Mouse (Mus musculus) brain, embryonic 14.5 days (tissue): ENCODE results near the gene Tdrd12.

Source experiments
- CTCF ChIP-seq: fragments of 200-500 bp; IDR thresholded peaks from 2 replicates; pipeline ENCODE4 v1.5.1; 2012; ENCODE audit warnings: inconsistent platforms, mild to moderate bottlenecking, moderate library complexity, borderline replicate concordance; ENCODE audit not compliant: insufficient read depth, insufficient read length; ENCODE audit errors: extremely low read depth
- POLR2A ChIP-seq: fragments of 200-500 bp; IDR thresholded peaks from 2 replicates; pipeline ENCODE4 v1.6.1; 2012; ENCODE audit warnings: mild to moderate bottlenecking, inconsistent platforms, borderline replicate concordance; ENCODE audit not compliant: poor library complexity, insufficient read depth, insufficient read length, severe bottlenecking; ENCODE audit errors: extremely low read depth

DNA sequence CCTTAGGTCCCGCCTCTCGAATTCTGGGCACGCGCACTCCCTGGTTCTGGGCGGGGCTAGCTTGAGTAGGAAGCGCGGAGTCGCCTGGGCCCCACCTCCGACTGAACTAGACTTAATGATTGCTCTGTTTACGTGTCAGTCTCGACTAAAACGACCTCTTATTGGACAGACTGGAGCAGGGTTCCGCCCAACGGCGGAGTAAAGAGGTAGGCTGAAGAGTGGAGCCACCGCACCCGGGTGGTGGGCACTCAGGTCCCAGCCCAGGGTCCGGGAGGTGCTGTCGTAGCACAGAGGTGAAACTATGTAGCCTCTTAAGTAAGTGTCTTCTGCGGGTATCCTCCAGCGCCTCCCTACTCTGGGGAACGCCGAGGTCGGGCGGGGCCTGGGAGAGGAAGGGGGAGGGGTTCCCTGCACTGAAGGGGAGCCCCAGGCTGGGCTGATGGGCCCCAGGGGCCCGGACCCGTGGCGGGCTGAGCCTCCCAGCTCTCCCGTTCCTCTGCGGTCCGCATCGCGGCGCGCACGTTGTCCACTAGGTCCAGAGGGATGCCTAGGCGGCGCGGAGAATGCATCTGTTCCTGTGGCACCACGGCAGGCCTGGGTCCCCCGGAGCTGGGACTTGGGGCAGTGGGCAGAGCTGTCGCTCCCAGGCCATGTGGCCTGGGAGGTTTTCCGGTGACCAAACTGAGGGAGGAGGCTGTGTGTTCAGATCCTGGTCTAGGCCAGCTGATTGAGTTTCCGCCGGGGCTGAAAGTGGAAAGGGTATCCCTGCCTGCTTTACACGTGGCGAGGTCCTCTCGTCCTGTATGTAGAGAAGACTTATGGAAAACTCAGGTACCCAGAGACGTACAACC is 48.7 kb upstream of the Tdrd12 start, which contains the start of gene Ankrd27:
- no peak for TF ChIP-seq CTCF
- TF ChIP-seq POLR2A, result peak; percentile 72; the same call in 1 of the 2 replicates
